Mouse (Mus musculus) testis, adult 2 months (tissue): Measurements from ENCODE around the gene Col23a1. TPM values are rescaled to one million over a fixed set of nuclear protein-coding genes. Genes with fewer than 3 reads are reported as not detected.

ENCODE experiments used
- H3K27ac ChIP-seq: fragments of 200-500 bp; 2 replicates; pipeline ENCODE4 v1.5.1; 2012; ENCODE audit warnings: low read depth, low read length; ENCODE audit not compliant: control insufficient read depth, insufficient read depth
- H3K27me3 ChIP-seq: fragments of 200-500 bp; 2 replicates; pipeline ENCODE4 v1.6.1; 2012; ENCODE audit warnings: mild to moderate bottlenecking, low read length, moderate library complexity; ENCODE audit not compliant: control insufficient read depth, insufficient read depth
- H3K36me3 ChIP-seq: fragments of 200-500 bp; 2 replicates; pipeline ENCODE4 v1.6.1; 2012; ENCODE audit warnings: mild to moderate bottlenecking, low read length; ENCODE audit not compliant: control insufficient read depth, insufficient read depth
- H3K4me1 ChIP-seq: fragments of 200-500 bp; 2 replicates; pipeline ENCODE4 v1.6.1; 2012; ENCODE audit warnings: low read length; ENCODE audit not compliant: control insufficient read depth, insufficient read depth
- H3K4me3 ChIP-seq: fragments of 200-500 bp; 2 replicates; pipeline ENCODE4 v1.5.1; 2012; ENCODE audit warnings: low read depth, mild to moderate bottlenecking, low read length, moderate library complexity, mixed read lengths; ENCODE audit not compliant: control insufficient read depth
- CTCF ChIP-seq: fragments of 200-500 bp; IDR thresholded peaks from 2 replicates; pipeline ENCODE4 v1.5.1; 2012; ENCODE audit warnings: low read depth, mild to moderate bottlenecking, inconsistent platforms, low read length, moderate library complexity; ENCODE audit not compliant: control insufficient read depth, insufficient read depth, insufficient replicate concordance
- POLR2A ChIP-seq: fragments of 200-500 bp; IDR thresholded peaks from 2 replicates; pipeline ENCODE4 v1.6.1; 2012; ENCODE audit warnings: low read depth, mild to moderate bottlenecking, inconsistent platforms, low read length, moderate library complexity; ENCODE audit not compliant: control insufficient read depth
- polyA plus RNA-seq: library from polyadenylated mRNA; depleted of rRNA; stranded (reverse); fragments of >200 nt; gene quantifications from 2 replicates; pipeline ENCODE4 v1.2.3, GENCODE M21; 2012

Col23a1 gene
- polyA plus RNA-seq, 1 experiment = 1.3 TPM

- H3K27me3 ChIP-seq = no peaks in the 10 kb centered on the region
- no peak for TF ChIP-seq CTCF
- H3K4me1 ChIP-seq = no peaks in the 10 kb centered on the region
- H3K4me3 ChIP-seq = no peak overlapping the region
- H3K36me3 ChIP-seq = no peaks in the 10 kb centered on the region
- H3K27ac ChIP-seq = no peak overlapping the region
Observed at GRCm38 (mm10) chr11:51407351-51407750, 117.6 kb downstream of the Col23a1 start.

GRCm38 (mm10) chr11:51410771-51411170, 121.1 kb downstream of the Col23a1 start:
- no peaks in the 10 kb centered on the region for H3K36me3 ChIP-seq
- no peaks in the 10 kb centered on the region for H3K4me1 ChIP-seq
- TF ChIP-seq POLR2A = no peak
- TF ChIP-seq CTCF = no peak
- H3K27me3 ChIP-seq = no peaks in the 10 kb centered on the region
- no peak overlapping the region for H3K27ac ChIP-seq
- no peak overlapping the region for H3K4me3 ChIP-seq

GRCm38 (mm10) chr11:51414520-51414919, 124.8 kb downstream of the Col23a1 start:
- H3K27me3 ChIP-seq = no peaks in the 10 kb centered on the region

GRCm38 (mm10) chr11:51415049-51415688, 125.4 kb downstream of the Col23a1 start:
- no peak overlapping the region for H3K27ac ChIP-seq
- H3K36me3 ChIP-seq = no peaks in the 10 kb centered on the region
- TF ChIP-seq POLR2A (no peak), CTCF (no peak)

More at GRCm38 (mm10) chr11:51414520-51414919, 124.8 kb downstream of the Col23a1 start:
- Histone ChIP-seq H3K4me1 (no peaks in the 10 kb centered on the region), H3K27ac (no peak overlapping the region), H3K4me3 (no peak overlapping the region), H3K36me3 (no peaks in the 10 kb centered on the region)
- TF ChIP-seq POLR2A = no peak
- no peak for TF ChIP-seq CTCF

GRCm38 (mm10) chr11:51418807-51419206, 129.1 kb downstream of the Col23a1 start:
- Histone ChIP-seq H3K4me3 (no peak overlapping the region), H3K27ac (no peak overlapping the region), H3K27me3 (no peaks in the 10 kb centered on the region), H3K36me3 (no peaks in the 10 kb centered on the region), H3K4me1 (no peaks in the 10 kb centered on the region)
- TF ChIP-seq POLR2A = no peak
- TF ChIP-seq CTCF = no peak

More at GRCm38 (mm10) chr11:51415049-51415688, 125.4 kb downstream of the Col23a1 start:
- no peaks in the 10 kb centered on the region for H3K27me3 ChIP-seq
- H3K4me1 ChIP-seq = no peaks in the 10 kb centered on the region
- H3K4me3 ChIP-seq = no peak overlapping the region

GRCm38 (mm10) chr11:51421878-51422277, 132.2 kb downstream of the Col23a1 start:
- TF ChIP-seq POLR2A (no peak), CTCF (no peak)
- Histone ChIP-seq H3K4me3 (no peak overlapping the region), H3K27me3 (no peaks in the 10 kb centered on the region), H3K27ac (no peak overlapping the region), H3K4me1 (no peaks in the 10 kb centered on the region), H3K36me3 (no peaks in the 10 kb centered on the region)

- no peak overlapping the region for H3K27ac ChIP-seq
- no peaks in the 10 kb centered on the region for H3K36me3 ChIP-seq
- H3K27me3 ChIP-seq = no peaks in the 10 kb centered on the region
- H3K4me3 ChIP-seq = no peak overlapping the region
- TF ChIP-seq CTCF (no peak), POLR2A (no peak)
- no peaks in the 10 kb centered on the region for H3K4me1 ChIP-seq
Observed at GRCm38 (mm10) chr11:51422713-51423112, 133.0 kb downstream of the Col23a1 start.
